In the genomic region with DNA sequence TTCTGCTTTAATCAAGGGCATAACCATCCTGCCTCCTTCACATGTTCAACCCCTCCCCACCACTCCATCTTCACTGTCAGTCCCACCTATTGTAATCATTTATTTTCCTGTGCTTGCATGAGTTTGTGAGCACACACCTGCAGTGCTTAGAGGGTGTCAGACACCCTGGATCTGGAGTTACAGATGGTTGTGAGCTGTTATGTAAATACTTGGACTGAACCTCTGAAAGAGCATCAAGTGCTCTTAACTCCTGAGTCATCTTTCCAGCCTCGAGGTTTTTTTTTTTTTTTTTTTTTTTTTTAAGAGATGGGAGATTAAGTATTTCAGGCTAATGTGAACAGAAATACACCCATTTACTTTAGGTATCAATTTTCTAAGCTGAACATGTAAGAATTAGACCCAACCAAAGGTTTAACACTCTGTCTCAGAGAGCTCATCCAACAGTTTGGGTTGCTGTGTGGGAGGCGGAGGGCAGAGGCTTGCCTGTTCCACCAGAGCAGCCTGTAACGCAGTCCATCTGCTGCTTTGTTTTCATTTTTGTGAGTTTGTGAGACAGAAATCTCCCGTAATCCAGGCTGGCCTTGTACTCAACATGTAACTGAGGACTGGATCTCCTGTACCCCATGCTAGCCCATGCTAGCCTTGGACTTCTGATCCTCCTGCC, we compare ENCODE assay signal across 16 mouse cellular contexts. TPM values are rescaled to one million over a fixed set of nuclear protein-coding genes. Genes with fewer than 3 reads are reported as not detected.
DNase-seq lines count a peak whose midpoint lies in the region; TF ChIP-seq lines count a peak whose summit lies in the region.
"Had no signal": no experiment of that assay in that cellular context is flagged by ENCODE, and none has a peak within 500 bp of the region (broad histone marks: within the 10 kb centered on the region; RNA-seq: fewer than 3 reads in every experiment).

No protein-coding gene starts in this region.

- no peak overlapping the region for H3K27ac ChIP-seq in left cerebral cortex, adult 2 months
- H3K27ac ChIP-seq: hindbrain, embryonic 13.5 days; intestine, embryonic 15.5 days; lung, embryonic 15.5 days had no signal

- DNase-seq in frontal cortex, postnatal 36 days (ENCODE audit: low spot score in 2 of 2), result peak; percentile 35 to 55
- DNase-seq in frontal cortex, postnatal 14 days (ENCODE audit: low spot score in 2 of 2), result no peak
- peak; percentile 39 to 61 for DNase-seq in left cerebral cortex, adult 18-20 months (ENCODE audit: low spot score in 2 of 2)
- DNase-seq in left cerebral cortex, adult 2 months (ENCODE audit: extremely low spot score in 1 of 2, low spot score in 2 of 2), result no peak
- DNase-seq in NIH3T3 (ENCODE audit: low read depth), result peak; percentile 62
- DNase-seq in layer of hippocampus, adult 9-11 months, result peak; percentile 80
- no peak for DNase-seq in thymus, postnatal 10 days (ENCODE audit: low spot score in 2 of 2)
- DNase-seq: adrenal gland, postnatal 25 days; cerebellum, postnatal 10 days; gastrocnemius, postnatal 10 days; heart, postnatal 10 days had no signal

- H3K4me3 ChIP-seq in left cerebral cortex, adult 2 months, result no peak overlapping the region
- H3K4me3 ChIP-seq: hindbrain, embryonic 13.5 days; intestine, embryonic 15.5 days; lung, embryonic 15.5 days; megakaryocyte, embryonic 14.5 days had no signal

- intact Hi-C loops in left cerebral cortex, adult 2 months (cut with DNase I), result no loop called here

- TF ChIP-seq CTCF in left cerebral cortex, adult 2 months (IDR thresholded peaks at IDR 0.05), result no peak

RNA-seq across cellular contexts. Expression of a gene that starts 7.2 kb away (rescaled TPM):
- not detected for total RNA-seq in left cerebral cortex, adult 18-20 months (2021)
- not detected for total RNA-seq in left cerebral cortex, adult 2 months (2021)
- total RNA-seq: adrenal gland, postnatal 25 days; gastrocnemius, postnatal 10 days; heart, postnatal 10 days; left cerebral cortex, postnatal 25 days had no signal

RNA-seq across cellular contexts. Expression of a gene that starts 8.1 kb away (rescaled TPM):
- 1 to 10 TPM; 1.4 to 2.0 TPM for total RNA-seq in left cerebral cortex, adult 18-20 months (2021)
- total RNA-seq in left cerebral cortex, adult 2 months (2021), result 1 to 10 TPM; 2.0 to 2.3 TPM

Comparison
In these comparisons a context has a peak if more than half of its experiments do, and no peak if none do; other contexts are left out.
1. DNase-seq: peak in frontal cortex, postnatal 36 days (2 of 2), left cerebral cortex, adult 18-20 months (2 of 2), NIH3T3 (single experiment) and layer of hippocampus, adult 9-11 months (single experiment); none in frontal cortex, postnatal 14 days (0 of 2), left cerebral cortex, adult 2 months (0 of 2) and thymus, postnatal 10 days (0 of 2).